Mouse (Mus musculus): ENCODE measurements around the gene Phldb3. TPM values are rescaled to one million over a fixed set of nuclear protein-coding genes. Genes with fewer than 3 reads are reported as not detected.

Phldb3 gene
- polyA plus RNA-seq, 1 experiment from 2014 or later = 0.35 TPM

GRCm38 (mm10) chr7:24584876-24585275 lies 25.7 kb upstream of the Phldb3 start:
- Histone ChIP-seq H3K4me1 (replicated peaks) (peaks cover 18% of the 10 kb centered on the region), H3K4me3 (replicated peaks) (no peak overlapping the region), H3K27me3 (replicated peaks) (peaks cover 23% of the 10 kb centered on the region), H3K27ac (no peak overlapping the region), H3K9ac (no peak overlapping the region), H3K4me2 (replicated peaks) (no peak overlapping the region), H3K9me3 (no peaks in the 10 kb centered on the region), H3K36me3 (no peaks in the 10 kb centered on the region)
- 94% methylated on average over 6 of the region's 6 CpGs for WGBS
- no peak for ATAC-seq

DNA sequence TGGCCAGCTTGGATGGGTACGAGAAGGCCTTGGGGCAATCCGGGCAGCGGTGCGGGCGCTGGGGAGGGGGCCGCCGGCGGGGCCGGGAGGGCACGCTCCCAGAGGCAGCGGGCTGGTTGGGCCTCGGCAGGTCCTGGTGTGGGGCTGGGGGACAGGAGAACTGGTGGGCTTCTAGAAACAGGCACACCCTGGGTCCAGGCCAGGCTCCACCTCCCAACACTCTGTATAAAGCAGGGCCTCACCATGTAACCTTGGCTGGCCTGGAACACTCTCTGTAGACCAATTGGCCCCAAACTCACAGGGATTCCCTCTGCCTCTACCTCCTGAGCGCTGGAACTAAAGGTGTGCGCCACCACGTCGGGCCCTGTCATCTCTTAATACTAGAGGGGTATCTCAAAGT lies 24.6 kb upstream of the Phldb3 start:
- no peaks in the 10 kb centered on the region for H3K36me3 ChIP-seq
- no peaks in the 10 kb centered on the region for H3K9me3 ChIP-seq
- 46% methylated on average over 16 of the region's 16 CpGs for WGBS
- H3K4me1 ChIP-seq (replicated peaks) = peaks cover 18% of the 10 kb centered on the region
- no peak overlapping the region for H3K4me2 ChIP-seq (replicated peaks)
- no peak for ATAC-seq
- H3K27ac ChIP-seq = no peak overlapping the region
- no peak overlapping the region for H3K9ac ChIP-seq
- H3K4me3 ChIP-seq (replicated peaks) = no peak overlapping the region
- peaks cover 23% of the 10 kb centered on the region for H3K27me3 ChIP-seq (replicated peaks)

DNA sequence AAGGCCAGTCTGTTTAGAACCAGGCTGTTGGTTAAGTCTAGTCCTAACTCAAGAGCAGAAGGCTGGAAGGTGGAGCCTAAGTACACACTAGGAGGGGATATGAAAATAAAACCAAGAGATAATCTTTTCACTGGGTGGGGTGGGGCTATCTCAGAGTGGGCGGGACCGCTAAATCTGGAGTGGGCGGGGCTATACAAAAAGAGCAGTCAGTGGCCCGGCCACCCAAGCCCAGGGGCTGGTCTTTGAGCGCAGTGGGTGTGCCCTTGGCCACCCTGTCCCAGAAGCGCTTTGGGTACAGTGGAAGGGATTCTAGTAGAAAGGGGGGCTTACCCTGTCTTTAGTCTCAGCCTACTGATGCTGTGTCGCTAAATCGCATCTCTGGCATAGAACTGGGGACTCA lies 23.7 kb upstream of the Phldb3 start:
- Histone ChIP-seq H3K27ac (no peak overlapping the region), H3K4me1 (replicated peaks) (peaks cover 18% of the 10 kb centered on the region), H3K4me2 (replicated peaks) (peak overlapping the region; percentile 87), H3K36me3 (no peaks in the 10 kb centered on the region), H3K27me3 (replicated peaks) (peaks cover 23% of the 10 kb centered on the region), H3K9me3 (no peaks in the 10 kb centered on the region), H3K9ac (peak overlapping the region; percentile 60; the same call in 1 of the 2 replicates), H3K4me3 (replicated peaks) (peak overlapping the region; percentile 51)
- peak; percentile 75 for ATAC-seq
- WGBS = 8% methylated on average over 8 of the region's 8 CpGs

- no peaks in the 10 kb centered on the region for H3K36me3 ChIP-seq
- H3K27ac ChIP-seq = peak within 1 kb of the TSS; percentile 59; the same call in 1 of the 2 replicates
- peak; percentile 61 for ATAC-seq
- H3K4me3 ChIP-seq (replicated peaks) = peak within 1 kb of the TSS; percentile 51
- peaks cover 18% of the 10 kb centered on the region for H3K4me1 ChIP-seq (replicated peaks)
- peak within 1 kb of the TSS; percentile 87 for H3K4me2 ChIP-seq (replicated peaks)
- H3K27me3 ChIP-seq (replicated peaks) = peaks cover 23% of the 10 kb centered on the region
- 8% methylated on average over 30 of the region's 30 CpGs for WGBS
- H3K9ac ChIP-seq = peak within 1 kb of the TSS; percentile 60
- no peaks in the 10 kb centered on the region for H3K9me3 ChIP-seq
Measured at GRCm38 (mm10) chr7:24587330-24588105, 23.0 kb upstream of the Phldb3 start, which contains the start of the genes Ethe1 and Zfp575. TSS of gene Ethe1 (plus strand) at chr7:24587543. TSS of gene Zfp575 (minus strand) at chr7:24587641.

DNA sequence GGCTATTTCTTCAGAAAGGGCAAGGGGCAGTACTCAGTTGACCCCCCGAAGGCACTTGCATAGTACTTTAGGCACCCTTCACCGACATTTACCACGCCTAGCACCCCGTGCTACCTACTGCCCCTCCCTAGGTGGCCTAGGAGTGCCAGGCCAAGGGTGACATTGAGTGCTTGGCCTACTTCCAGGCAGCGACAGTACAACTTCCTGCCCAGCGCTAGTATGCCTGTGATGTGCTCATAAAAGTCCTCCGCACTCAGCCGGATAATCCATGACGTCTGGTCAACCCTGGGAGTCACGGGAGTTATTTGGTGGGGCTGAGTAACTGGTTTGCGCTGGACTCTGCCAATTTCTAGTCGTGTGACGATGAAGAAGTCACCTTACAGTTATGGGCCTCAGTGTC lies 22.2 kb upstream of the Phldb3 start:
- Histone ChIP-seq H3K4me3 (replicated peaks) (no peak overlapping the region), H3K27ac (no peak overlapping the region), H3K9me3 (no peaks in the 10 kb centered on the region), H3K36me3 (no peaks in the 10 kb centered on the region), H3K27me3 (replicated peaks) (peaks cover 23% of the 10 kb centered on the region), H3K9ac (no peak overlapping the region), H3K4me1 (replicated peaks) (peaks cover 20% of the 10 kb centered on the region), H3K4me2 (replicated peaks) (no peak overlapping the region)
- ATAC-seq = peak; percentile 52; the same call in 1 of the 2 replicates
- WGBS = 67% methylated on average over 13 of the region's 13 CpGs

DNA sequence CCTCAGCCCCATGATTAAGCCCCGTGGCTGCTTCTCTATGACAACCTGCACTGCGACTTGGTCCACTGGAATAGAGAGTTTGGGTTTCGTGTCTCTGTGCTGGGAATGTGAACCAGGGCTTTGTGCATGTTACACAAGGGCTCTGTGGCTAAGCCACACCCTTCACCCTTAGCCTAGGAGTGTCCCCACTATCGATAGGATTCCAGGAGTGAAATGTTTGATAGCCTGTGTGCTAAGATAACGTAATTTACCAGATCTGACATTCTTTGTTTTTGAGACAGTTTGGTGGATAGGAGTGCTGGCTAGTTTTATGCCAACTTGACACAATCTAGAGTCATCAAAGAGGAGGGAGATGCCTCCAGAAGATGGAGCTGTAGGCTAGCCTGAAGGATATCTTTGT lies 18.8 kb upstream of the Phldb3 start:
- Histone ChIP-seq H3K36me3 (no peaks in the 10 kb centered on the region), H3K4me2 (replicated peaks) (no peak overlapping the region), H3K4me3 (replicated peaks) (no peak overlapping the region), H3K27me3 (replicated peaks) (no peaks in the 10 kb centered on the region), H3K4me1 (replicated peaks) (peaks cover 34% of the 10 kb centered on the region), H3K9me3 (no peaks in the 10 kb centered on the region), H3K27ac (no peak overlapping the region), H3K9ac (no peak overlapping the region)
- WGBS = 56% methylated on average over 5 of the region's 5 CpGs
- no peak for ATAC-seq

DNA sequence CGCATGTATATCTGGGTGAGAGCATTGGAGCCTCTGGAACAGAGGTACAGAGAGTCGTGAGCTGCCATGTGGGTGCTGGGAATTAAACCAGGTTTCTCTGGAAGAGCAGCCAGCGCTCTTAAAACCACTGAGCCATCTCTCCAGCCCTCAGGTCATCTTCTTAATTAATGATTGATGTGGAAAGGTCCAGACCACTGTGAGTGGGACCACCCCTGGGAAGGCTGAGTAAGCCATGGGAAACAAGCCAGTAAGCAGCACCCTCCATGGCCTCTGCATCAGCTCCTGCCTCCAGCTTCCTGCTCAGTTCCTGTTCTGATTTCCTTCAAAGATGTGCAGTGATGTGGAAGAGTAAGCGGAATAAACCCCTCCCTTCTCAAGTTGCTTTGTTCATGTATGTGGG lies 18.4 kb upstream of the Phldb3 start:
- no peaks in the 10 kb centered on the region for H3K27me3 ChIP-seq (replicated peaks)
- WGBS = 63% methylated on average over 4 of the region's 4 CpGs
- H3K4me2 ChIP-seq (replicated peaks) = no peak overlapping the region
- peaks cover 30% of the 10 kb centered on the region for H3K4me1 ChIP-seq (replicated peaks)
- ATAC-seq = no peak
- H3K27ac ChIP-seq = no peak overlapping the region
- no peak overlapping the region for H3K9ac ChIP-seq
- H3K9me3 ChIP-seq = no peaks in the 10 kb centered on the region
- no peaks in the 10 kb centered on the region for H3K36me3 ChIP-seq
- H3K4me3 ChIP-seq (replicated peaks) = no peak overlapping the region

- H3K36me3 ChIP-seq = no peaks in the 10 kb centered on the region
- no peak overlapping the region for H3K27ac ChIP-seq
- H3K4me2 ChIP-seq (replicated peaks) = no peak overlapping the region
- H3K4me3 ChIP-seq (replicated peaks) = no peak overlapping the region
- H3K4me1 ChIP-seq (replicated peaks) = peaks cover 24% of the 10 kb centered on the region
- whole genome bisulfite sequencing = 74% methylated on average over 6 of the region's 6 CpGs
- H3K27me3 ChIP-seq (replicated peaks) = no peaks in the 10 kb centered on the region
- no peak for ATAC-seq
- H3K9ac ChIP-seq = no peak overlapping the region
- H3K9me3 ChIP-seq = no peaks in the 10 kb centered on the region
Measured at GRCm38 (mm10) chr7:24592781-24593180, 17.8 kb upstream of the Phldb3 start.

- Histone ChIP-seq H3K9me3 (no peaks in the 10 kb centered on the region), H3K4me3 (replicated peaks) (peak overlapping the region; percentile 56), H3K27me3 (replicated peaks) (no peaks in the 10 kb centered on the region), H3K4me2 (replicated peaks) (peak overlapping the region; percentile 80), H3K27ac (no peak overlapping the region), H3K36me3 (no peaks in the 10 kb centered on the region), H3K4me1 (replicated peaks) (peaks cover 19% of the 10 kb centered on the region), H3K9ac (peak overlapping the region; percentile 53)
- WGBS = 2% methylated on average over 39 of the region's 39 CpGs
- peak; percentile 95 for ATAC-seq
Measured at GRCm38 (mm10) chr7:24593621-24594308, 16.8 kb upstream of the Phldb3 start.

- Histone ChIP-seq H3K27me3 (replicated peaks) (no peaks in the 10 kb centered on the region), H3K36me3 (no peaks in the 10 kb centered on the region), H3K4me3 (replicated peaks) (peak overlapping the region; percentile 56), H3K4me1 (replicated peaks) (peaks cover 19% of the 10 kb centered on the region), H3K9ac (peak overlapping the region; percentile 53), H3K4me2 (replicated peaks) (peak overlapping the region; percentile 80), H3K27ac (no peak overlapping the region), H3K9me3 (no peaks in the 10 kb centered on the region)
- 5% methylated on average over 13 of the region's 13 CpGs for WGBS
- ATAC-seq = no peak
Measured at GRCm38 (mm10) chr7:24594309-24594803, 16.2 kb upstream of the Phldb3 start.

DNA sequence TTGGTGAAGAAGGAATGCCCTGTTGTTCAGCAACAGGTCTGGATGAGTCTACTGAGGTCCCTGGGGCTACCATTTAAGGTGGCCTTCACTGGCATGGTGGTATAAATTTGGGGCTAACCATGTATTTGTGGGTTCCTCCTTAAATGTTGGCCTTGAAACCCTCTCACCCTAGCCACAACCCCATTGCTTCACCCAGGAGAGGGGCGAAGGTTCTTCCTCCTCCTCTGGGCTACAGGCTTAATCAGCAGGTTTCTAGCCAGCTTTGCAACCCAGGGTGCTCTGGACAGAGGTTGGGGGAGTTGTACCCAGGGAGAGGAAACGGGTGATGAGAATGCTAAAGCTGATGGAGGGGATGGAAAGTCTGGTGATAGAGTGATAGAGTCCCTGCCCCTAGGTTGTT lies 15.1 kb upstream of the Phldb3 start:
- peak overlapping the region; percentile 80 for H3K4me2 ChIP-seq (replicated peaks)
- no peaks in the 10 kb centered on the region for H3K27me3 ChIP-seq (replicated peaks)
- no peak overlapping the region for H3K4me3 ChIP-seq (replicated peaks)
- H3K9me3 ChIP-seq = no peaks in the 10 kb centered on the region
- H3K36me3 ChIP-seq = no peaks in the 10 kb centered on the region
- no peak overlapping the region for H3K9ac ChIP-seq
- peaks cover 19% of the 10 kb centered on the region for H3K4me1 ChIP-seq (replicated peaks)
- WGBS = 63% methylated on average over 2 of the region's 2 CpGs
- H3K27ac ChIP-seq = no peak overlapping the region
- no peak for ATAC-seq

- ATAC-seq = no peak
- H3K4me1 ChIP-seq (replicated peaks) = peaks cover 19% of the 10 kb centered on the region
- no peaks in the 10 kb centered on the region for H3K36me3 ChIP-seq
- 64% methylated on average over 4 of the region's 4 CpGs for WGBS
- H3K4me3 ChIP-seq (replicated peaks) = no peak overlapping the region
- no peaks in the 10 kb centered on the region for H3K27me3 ChIP-seq (replicated peaks)
- no peak overlapping the region for H3K4me2 ChIP-seq (replicated peaks)
- no peak overlapping the region for H3K9ac ChIP-seq
- no peaks in the 10 kb centered on the region for H3K9me3 ChIP-seq
- no peak overlapping the region for H3K27ac ChIP-seq
Measured at GRCm38 (mm10) chr7:24598121-24598520, 12.4 kb upstream of the Phldb3 start.
